Mouse (Mus musculus) embryonic facial prominence, embryonic 13.5 days (tissue): ENCODE data around the gene Fzr1. TPM values are rescaled to one million over a fixed set of nuclear protein-coding genes. Genes with fewer than 3 reads are reported as not detected.

Experiments used
- ATAC-seq: fragments of 200-750 bp; cut with Nextera tagmentation; 2 replicates; pipeline ENCODE4 v1.8.0; 2017; ENCODE audit warnings: low read depth; ENCODE audit not compliant: insufficient number of reproducible peaks, insufficient read depth, low FRiP score, low TSS enrichment
- H3K27ac ChIP-seq: fragments of 300-500 bp; sonication (generic); 2 replicates; pipeline ENCODE4 v1.5.1; 2015; ENCODE audit warnings: moderate library complexity, mild to moderate bottlenecking, inconsistent platforms
- H3K27me3 ChIP-seq: fragments of 300-500 bp; sonication (generic); 2 replicates; pipeline ENCODE4 v1.6.1; 2015; ENCODE audit warnings: mild to moderate bottlenecking, inconsistent platforms
- H3K36me3 ChIP-seq: fragments of 300-500 bp; sonication (generic); 2 replicates; pipeline ENCODE4 v1.6.1; 2015; ENCODE audit warnings: mild to moderate bottlenecking, inconsistent platforms
- H3K4me1 ChIP-seq: fragments of 300-500 bp; sonication (generic); 2 replicates; pipeline ENCODE4 v1.6.1; 2015; ENCODE audit warnings: inconsistent platforms
- H3K4me2 ChIP-seq: fragments of 300-500 bp; sonication (generic); 2 replicates; pipeline ENCODE4 v1.6.1; 2015; ENCODE audit warnings: moderate library complexity, mild to moderate bottlenecking, inconsistent platforms
- H3K4me3 ChIP-seq: fragments of 300-500 bp; sonication (generic); 2 replicates; pipeline ENCODE4 v1.5.1; 2015; ENCODE audit warnings: mild to moderate bottlenecking, inconsistent platforms
- H3K9ac ChIP-seq: fragments of 300-500 bp; sonication (generic); 2 replicates; pipeline ENCODE4 v1.6.1; 2015; ENCODE audit warnings: mild to moderate bottlenecking, inconsistent platforms
- H3K9me3 ChIP-seq: fragments of 300-500 bp; sonication (generic); 2 replicates; pipeline ENCODE4 v1.6.1; 2016; ENCODE audit warnings: inconsistent platforms
- WGBS: fragments of 180-500 bp; shearing (Covaris S2); methylation state at CpG from one replicate; pipeline ENCODE4 v1.1.7; 2015; ENCODE audit warnings: mixed read lengths; 5-methylcytosine and 5-hydroxymethylcytosine counted together
- polyA plus RNA-seq: library from polyadenylated mRNA; unstranded; fragments of >200 nt; fragmentation: Nextera tagmentation; extraction: Ambion mirVana; gene quantifications from 2 replicates; pipeline ENCODE4 v1.2.1, GENCODE M21; 2015

Fzr1 gene
- polyA plus RNA-seq, 1 experiment from 2014 or later, result 119 TPM

GRCm38 (mm10) chr10:81344421-81345161, 33.7 kb downstream of the Fzr1 start:
- H3K36me3 ChIP-seq, result peaks cover 27% of the 10 kb centered on the region
- peaks cover 37% of the 10 kb centered on the region for H3K4me1 ChIP-seq
- no peak overlapping the region for H3K27ac ChIP-seq
- H3K9me3 ChIP-seq, result no peaks in the 10 kb centered on the region
- H3K4me2 ChIP-seq, result no peak overlapping the region
- ATAC-seq, result no peak
- peaks cover 73% of the 10 kb centered on the region for H3K27me3 ChIP-seq
- no peak overlapping the region for H3K9ac ChIP-seq
- 55% methylated on average over 8 of the region's 8 CpGs for WGBS
- H3K4me3 ChIP-seq, result no peak overlapping the region

GRCm38 (mm10) chr10:81342686-81343505, 35.4 kb downstream of the Fzr1 start, which contains the start of gene Gipc3:
TSS of gene Gipc3 (minus strand) at chr10:81343266.
- Histone ChIP-seq H3K4me3 (peak within 1 kb of the TSS; percentile 47), H3K36me3 (peaks cover 18% of the 10 kb centered on the region), H3K9ac (peak within 1 kb of the TSS; percentile 69), H3K27ac (no peak within 1 kb of the TSS), H3K4me1 (peaks cover 25% of the 10 kb centered on the region), H3K4me2 (peak within 1 kb of the TSS; percentile 76), H3K9me3 (no peaks in the 10 kb centered on the region), H3K27me3 (peaks cover 82% of the 10 kb centered on the region)
- no peak for ATAC-seq
- 6% methylated on average over 60 of the region's 67 CpGs for WGBS

- Histone ChIP-seq H3K4me1 (peaks cover 14% of the 10 kb centered on the region), H3K36me3 (peaks cover 11% of the 10 kb centered on the region), H3K4me2 (no peak overlapping the region), H3K27me3 (peaks cover 77% of the 10 kb centered on the region), H3K4me3 (peak overlapping the region; percentile 4; the same call in 1 of the 2 replicates), H3K9me3 (no peaks in the 10 kb centered on the region), H3K9ac (no peak overlapping the region), H3K27ac (no peak overlapping the region)
- WGBS, result 32% methylated on average over 16 of the region's 16 CpGs
- no peak for ATAC-seq
Measured at GRCm38 (mm10) chr10:81341333-81341949, 36.9 kb downstream of the Fzr1 start.

GRCm38 (mm10) chr10:81340551-81341332, 37.6 kb downstream of the Fzr1 start:
- no peaks in the 10 kb centered on the region for H3K9me3 ChIP-seq
- H3K4me1 ChIP-seq, result peaks cover 20% of the 10 kb centered on the region
- no peak overlapping the region for H3K27ac ChIP-seq
- ATAC-seq, result no peak
- H3K4me3 ChIP-seq, result no peak overlapping the region
- H3K36me3 ChIP-seq, result peaks cover 7% of the 10 kb centered on the region
- no peak overlapping the region for H3K4me2 ChIP-seq
- peaks cover 70% of the 10 kb centered on the region for H3K27me3 ChIP-seq
- 37% methylated on average over 17 of the region's 17 CpGs for WGBS
- no peak overlapping the region for H3K9ac ChIP-seq

GRCm38 (mm10) chr10:81336558-81336957, 41.8 kb downstream of the Fzr1 start:
- no peak overlapping the region for H3K4me3 ChIP-seq
- H3K9ac ChIP-seq, result no peak overlapping the region
- H3K4me2 ChIP-seq, result no peak overlapping the region
- no peaks in the 10 kb centered on the region for H3K9me3 ChIP-seq
- H3K27ac ChIP-seq, result peak overlapping the region; percentile 88; the same call in 1 of the 2 replicates
- peaks cover 34% of the 10 kb centered on the region for H3K4me1 ChIP-seq
- no peak for ATAC-seq
- no peaks in the 10 kb centered on the region for H3K36me3 ChIP-seq
- 96% methylated on average over 4 of the region's 4 CpGs for WGBS
- peaks cover 67% of the 10 kb centered on the region for H3K27me3 ChIP-seq

- Histone ChIP-seq H3K9ac (peak overlapping the region; percentile 54; the same call in 1 of the 2 replicates), H3K4me2 (peak overlapping the region; percentile 28), H3K36me3 (no peaks in the 10 kb centered on the region), H3K4me1 (peaks cover 32% of the 10 kb centered on the region), H3K4me3 (no peak overlapping the region), H3K27ac (peak overlapping the region; percentile 88), H3K9me3 (no peaks in the 10 kb centered on the region), H3K27me3 (peaks cover 59% of the 10 kb centered on the region)
- WGBS, result 40% methylated on average over 18 of the region's 19 CpGs
- ATAC-seq, result peak; percentile 15; the same call in 1 of the 2 replicates
Measured at GRCm38 (mm10) chr10:81335393-81336340, 42.6 kb downstream of the Fzr1 start.

GRCm38 (mm10) chr10:81334324-81334723, 44.0 kb downstream of the Fzr1 start:
- Histone ChIP-seq H3K27ac (0 out of 2 replicates have a peak overlapping the region, but pooled peaks have one; percentile 88), H3K9ac (no peak overlapping the region), H3K27me3 (peaks cover 56% of the 10 kb centered on the region), H3K36me3 (no peaks in the 10 kb centered on the region), H3K4me1 (peaks cover 45% of the 10 kb centered on the region), H3K4me3 (no peak overlapping the region), H3K4me2 (no peak overlapping the region), H3K9me3 (no peaks in the 10 kb centered on the region)
- 63% methylated on average over 11 of the region's 11 CpGs for WGBS
- no peak for ATAC-seq

- H3K4me1 ChIP-seq, result peaks cover 58% of the 10 kb centered on the region
- H3K9me3 ChIP-seq, result no peaks in the 10 kb centered on the region
- peak overlapping the region; percentile 20; the same call in 1 of the 2 replicates for H3K4me3 ChIP-seq
- peaks cover under 1% of the 10 kb centered on the region for H3K36me3 ChIP-seq
- H3K27ac ChIP-seq, result no peak overlapping the region
- H3K9ac ChIP-seq, result peak overlapping the region; percentile 52; the same call in 1 of the 2 replicates
- WGBS, result 19% methylated on average over 29 of the region's 29 CpGs
- ATAC-seq, result no peak
- peaks cover 40% of the 10 kb centered on the region for H3K27me3 ChIP-seq
- peak overlapping the region; percentile 31 for H3K4me2 ChIP-seq
Measured at GRCm38 (mm10) chr10:81332277-81332676, 46.0 kb downstream of the Fzr1 start.

- H3K4me3 ChIP-seq, result peak overlapping the region; percentile 12; the same call in 1 of the 2 replicates
- peak overlapping the region; percentile 57 for H3K9ac ChIP-seq
- H3K36me3 ChIP-seq, result peaks cover 24% of the 10 kb centered on the region
- peak overlapping the region; percentile 91 for H3K27ac ChIP-seq
- no peaks in the 10 kb centered on the region for H3K9me3 ChIP-seq
- no peak for ATAC-seq
- peaks cover 33% of the 10 kb centered on the region for H3K27me3 ChIP-seq
- whole genome bisulfite sequencing, result 53% methylated on average over 4 of the region's 4 CpGs
- H3K4me1 ChIP-seq, result peaks cover 44% of the 10 kb centered on the region
- H3K4me2 ChIP-seq, result peak overlapping the region; percentile 35
Measured at GRCm38 (mm10) chr10:81330007-81330406, 48.3 kb downstream of the Fzr1 start.
